Mouse (Mus musculus) forelimb bud, embryonic 11.5 days (tissue): Measurements from ENCODE around the gene Dnah1.

Experiments
- DNase-seq: peaks from one replicate; pipeline ENCODE4 v3.0.0-alpha.2; 2012; ENCODE audit warnings: low read depth, low spot score

Dnah1 gene

GRCm38 (mm10) chr14:31233996-31234591 is 89.6 kb downstream of the Dnah1 start:
- peak; percentile 82 for DNase-seq

DNA sequence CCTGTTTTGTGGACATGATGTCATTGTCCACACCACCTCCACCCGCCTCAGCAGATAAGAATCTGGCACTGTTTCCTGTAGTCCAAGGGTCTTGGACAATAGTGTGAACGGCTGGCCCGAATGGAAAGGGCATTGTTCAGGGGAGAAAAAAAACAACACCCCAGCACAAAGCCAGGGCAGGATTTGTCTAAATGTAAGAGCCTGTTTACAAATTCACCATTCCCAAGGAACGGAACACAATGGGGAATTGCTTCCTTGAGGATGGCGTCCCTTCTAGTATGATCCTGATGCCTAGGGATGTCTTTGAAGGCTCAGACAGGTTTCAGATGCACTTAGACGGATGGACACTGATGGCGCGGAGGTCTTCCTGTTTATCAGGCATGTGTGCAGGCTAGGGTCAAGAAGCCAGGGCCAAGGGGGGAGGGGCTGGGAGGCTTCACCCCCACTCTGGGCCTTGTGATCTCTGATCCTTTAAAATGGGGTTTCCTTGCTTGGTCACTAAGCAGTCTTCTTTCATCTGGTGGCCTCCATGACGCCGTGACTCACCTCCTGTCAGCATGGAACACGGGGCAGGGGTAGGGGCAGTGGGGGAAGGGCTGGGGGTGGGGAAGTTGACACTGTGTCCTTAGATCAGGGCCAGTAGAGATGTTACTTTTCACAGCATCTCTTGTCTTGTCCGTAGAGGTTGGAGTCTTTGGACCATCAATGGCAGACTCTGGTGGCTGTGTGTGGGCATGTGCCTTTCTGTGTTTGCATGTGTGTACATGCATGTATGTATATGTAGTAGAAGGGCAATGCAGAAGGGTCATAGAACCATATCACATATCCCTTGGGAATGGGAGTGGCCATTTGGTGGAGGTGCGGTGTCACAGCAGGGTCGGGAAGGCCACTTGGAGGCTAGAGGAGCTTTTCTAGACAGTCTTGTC is 90.4 kb downstream of the Dnah1 start:
- no peak for DNase-seq

- no peak for DNase-seq
These were observed 91.2 kb downstream of the Dnah1 start for GRCm38 (mm10) chr14:31232404-31233069.

DNA sequence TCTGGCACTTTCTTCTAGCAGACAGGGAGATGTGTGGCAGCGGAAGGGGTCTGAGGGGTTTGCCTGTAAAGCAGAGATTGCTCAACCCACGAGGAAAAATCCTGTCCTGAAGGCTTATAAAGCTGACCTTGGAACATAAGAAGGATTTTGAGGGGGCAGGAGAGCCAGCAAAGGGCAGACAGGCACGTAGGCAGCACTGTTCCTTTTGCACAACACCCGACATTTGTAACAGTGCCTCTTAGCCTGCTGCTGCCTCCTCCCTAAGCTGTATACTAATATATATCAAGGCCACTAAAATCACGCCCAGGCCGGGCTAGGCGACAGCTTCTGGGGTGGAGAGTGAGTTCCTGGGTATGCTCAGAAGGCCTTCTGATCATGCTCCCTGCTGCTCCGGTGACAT is 93.3 kb downstream of the Dnah1 start:
- DNase-seq = no peak

GRCm38 (mm10) chr14:31228234-31228633 is 95.5 kb downstream of the Dnah1 start:
- no peak for DNase-seq

GRCm38 (mm10) chr14:31226978-31227377 is 96.7 kb downstream of the Dnah1 start:
- DNase-seq = no peak

DNA sequence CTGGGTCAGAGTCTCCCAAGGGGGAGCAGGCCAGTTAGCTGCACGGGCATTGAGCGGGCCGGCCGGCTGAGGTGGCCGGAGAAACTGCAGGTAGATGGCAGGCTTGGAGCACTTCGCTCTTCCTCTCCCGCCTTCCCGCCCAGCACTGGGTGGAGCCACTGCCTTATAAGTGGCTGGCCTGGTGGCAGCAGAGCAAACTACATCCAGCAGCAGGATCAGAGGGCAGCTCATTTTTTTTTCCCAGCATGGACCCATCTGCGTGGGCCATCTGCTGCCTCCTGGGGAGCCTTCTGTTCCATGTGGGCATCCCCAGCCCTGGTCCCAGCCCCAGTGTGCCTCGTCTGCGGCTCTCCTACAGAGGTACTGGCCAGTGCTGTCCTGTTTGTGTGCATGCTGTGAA is 106.0 kb downstream of the Dnah1 start, which contains the start of gene Sema3g:
TSS of gene Sema3g (plus strand) at position 195 of the 400 bp plus-strand sequence.
- peak; percentile 54 for DNase-seq

DNA sequence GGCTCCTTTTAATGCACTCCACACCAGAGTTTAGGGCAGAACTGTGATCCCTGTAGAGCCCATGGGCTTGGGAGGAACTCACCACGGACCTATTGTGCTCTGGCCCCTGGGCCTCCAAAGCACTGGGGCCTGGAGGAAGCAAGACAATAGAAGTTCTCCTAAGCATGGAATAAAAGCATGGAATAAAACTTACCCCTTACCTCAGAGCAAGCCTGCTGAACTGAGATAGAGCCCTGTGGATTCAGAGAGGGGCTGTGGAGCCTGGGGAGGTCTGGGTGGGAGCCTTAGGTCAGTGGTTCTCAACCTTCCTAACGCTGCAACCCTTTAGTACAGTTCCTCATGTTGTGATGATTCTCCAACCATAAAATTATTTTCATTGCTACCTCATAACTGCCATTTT is 106.8 kb downstream of the Dnah1 start, which contains the start of gene Nisch:
TSS of gene Nisch (minus strand) at position 101 of the 400 bp plus-strand sequence.
- DNase-seq = no peak

DNA sequence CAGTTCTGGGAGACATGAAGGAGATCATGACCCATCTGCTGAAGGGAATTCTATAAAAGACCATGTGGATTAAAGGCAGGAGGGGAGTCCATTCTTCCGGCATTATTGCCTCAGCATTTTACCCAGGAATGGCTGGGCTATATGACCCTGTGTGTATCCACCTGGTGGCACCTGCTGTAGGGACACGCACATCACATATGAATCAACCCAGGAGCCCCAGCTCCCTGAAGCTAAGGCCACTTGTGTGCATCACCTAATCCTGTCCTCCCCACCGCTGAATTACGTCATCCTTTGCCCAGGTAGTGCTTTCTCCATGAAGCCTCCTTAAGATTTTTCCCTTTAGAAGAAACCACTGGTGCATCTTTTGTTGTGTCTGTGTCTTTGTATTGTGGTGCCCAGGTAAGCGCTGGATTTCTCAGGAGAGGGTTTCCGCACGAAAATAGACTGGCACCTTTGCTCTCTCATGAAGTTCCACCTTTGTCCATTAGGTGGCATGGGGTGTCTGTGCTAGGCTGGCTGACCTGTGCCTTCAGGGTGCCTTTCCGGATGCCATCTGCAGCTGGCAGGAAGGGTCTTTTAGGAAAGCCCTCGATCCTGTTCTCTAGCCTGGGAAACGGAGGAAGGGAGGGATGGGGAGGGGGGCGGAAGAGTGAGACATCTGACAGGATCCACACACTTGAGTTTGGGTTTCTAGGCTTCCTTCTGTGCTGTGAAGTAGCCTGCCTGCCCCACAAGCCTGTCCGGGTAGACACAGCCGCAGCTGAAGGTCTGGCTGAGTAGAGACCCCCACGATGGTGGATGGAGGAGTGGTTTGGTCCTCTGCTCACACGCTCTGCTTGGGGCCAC is 108.3 kb downstream of the Dnah1 start:
- DNase-seq = peak; percentile 67

DNA sequence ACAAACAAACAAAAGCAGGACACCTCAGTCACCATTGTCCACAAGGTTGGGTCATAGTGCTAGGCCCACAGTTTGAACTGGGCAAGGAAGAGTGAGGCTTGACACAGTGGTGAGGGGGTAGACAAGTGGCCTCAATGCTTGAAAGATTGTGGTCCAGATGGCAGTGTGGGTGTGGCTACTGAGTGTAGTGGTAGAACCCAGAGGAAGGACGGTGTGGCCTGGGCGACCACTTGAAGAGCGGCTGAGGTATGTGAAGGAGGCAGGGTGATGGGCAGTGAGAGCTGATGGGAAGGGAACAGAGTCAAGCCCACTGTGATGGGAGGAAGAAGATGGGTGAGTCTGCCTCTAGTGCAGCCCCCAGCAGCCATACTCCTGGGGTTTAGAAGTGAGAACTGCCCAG is 109.0 kb downstream of the Dnah1 start:
- DNase-seq = no peak

GRCm38 (mm10) chr14:31213868-31214267 is 109.8 kb downstream of the Dnah1 start:
- no peak for DNase-seq

GRCm38 (mm10) chr14:31212499-31212898 is 111.2 kb downstream of the Dnah1 start:
- no peak for DNase-seq

GRCm38 (mm10) chr14:31211854-31212253 is 111.8 kb downstream of the Dnah1 start:
- no peak for DNase-seq
